Mouse (Mus musculus) adrenal gland, postnatal 4 days (tissue): ENCODE data around the gene Mn1. TPM values are rescaled to one million over a fixed set of nuclear protein-coding genes. Genes with fewer than 3 reads are reported as not detected.

Experiments
- DNase-seq, 2 experiments: peaks; one replicate each; pipeline ENCODE4 v3.0.0; 2021 to 2022; ENCODE audit warnings: low spot score in 2 of 2, mixed read lengths in 2 of 2
- total RNA-seq, 2 experiments: library from RNA; stranded (reverse); gene quantifications; 2 replicates each; pipeline ENCODE4 v1.2.3; 2021

The Mn1 gene
- total RNA-seq, 2 experiments from 2014 or later, result 9.9 to 10.7 TPM

DNA sequence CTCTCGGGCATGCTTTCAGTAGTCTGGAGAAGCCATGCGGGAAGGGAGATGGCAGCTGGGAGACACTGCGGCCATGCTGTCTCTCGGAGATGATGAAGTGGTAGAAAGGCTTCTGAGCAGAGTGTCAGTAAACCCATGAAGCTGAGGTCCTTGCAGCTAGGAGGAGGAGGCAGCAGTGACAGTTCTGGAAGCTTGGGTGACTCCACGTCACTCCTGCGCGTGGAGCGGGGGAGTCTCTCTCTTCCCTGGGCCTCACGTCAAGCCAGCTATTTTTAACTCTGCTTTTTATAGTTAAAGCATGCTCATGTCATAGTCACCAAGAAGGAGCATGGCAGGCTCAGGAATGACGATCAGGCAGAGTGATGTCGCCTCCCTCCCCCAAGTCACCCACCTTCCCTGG lies 56.3 kb downstream of the Mn1 start:
- no peak for DNase-seq

DNA sequence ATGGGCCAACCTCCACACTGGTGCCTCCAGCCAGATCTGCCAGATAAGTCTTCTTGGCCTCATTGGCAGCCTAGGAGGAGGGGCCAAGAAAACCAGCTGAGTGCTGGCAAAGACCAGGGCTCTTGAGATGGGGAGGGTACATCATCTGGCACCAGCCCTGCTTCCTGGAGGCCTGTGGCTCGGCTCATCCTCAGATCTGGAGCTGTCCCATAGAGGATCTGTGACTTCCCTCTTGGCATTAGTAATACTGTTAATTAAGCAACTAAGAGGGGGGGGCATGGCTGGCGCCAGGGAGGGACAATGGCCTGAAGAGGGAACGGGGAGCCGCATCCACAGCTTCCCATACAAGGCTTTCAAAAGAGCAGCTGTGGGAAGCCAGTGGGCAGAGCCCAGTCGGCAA lies 58.6 kb downstream of the Mn1 start:
- no peak for DNase-seq

GRCm38 (mm10) chr5:111476141-111476540 lies 59.0 kb downstream of the Mn1 start:
- no peak for DNase-seq

DNA sequence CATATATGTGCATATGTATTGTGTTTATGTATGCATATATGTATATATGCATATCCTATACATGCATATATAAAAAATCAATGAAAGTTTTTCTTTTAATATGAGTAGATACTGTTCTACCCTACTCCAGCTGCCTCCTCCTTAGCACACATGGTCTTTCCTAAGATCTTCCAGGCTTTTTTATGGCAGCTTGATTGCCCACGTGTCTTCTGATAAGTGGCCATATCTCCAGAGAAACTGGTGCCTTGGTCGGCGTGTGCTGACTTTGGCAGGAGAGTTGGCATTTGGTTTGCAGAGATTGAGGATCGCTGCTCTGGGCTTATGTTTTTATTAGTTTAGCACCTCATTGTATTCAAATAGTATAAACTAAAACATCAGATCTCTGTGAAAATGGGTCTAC lies 68.7 kb downstream of the Mn1 start:
- no peak for DNase-seq

DNA sequence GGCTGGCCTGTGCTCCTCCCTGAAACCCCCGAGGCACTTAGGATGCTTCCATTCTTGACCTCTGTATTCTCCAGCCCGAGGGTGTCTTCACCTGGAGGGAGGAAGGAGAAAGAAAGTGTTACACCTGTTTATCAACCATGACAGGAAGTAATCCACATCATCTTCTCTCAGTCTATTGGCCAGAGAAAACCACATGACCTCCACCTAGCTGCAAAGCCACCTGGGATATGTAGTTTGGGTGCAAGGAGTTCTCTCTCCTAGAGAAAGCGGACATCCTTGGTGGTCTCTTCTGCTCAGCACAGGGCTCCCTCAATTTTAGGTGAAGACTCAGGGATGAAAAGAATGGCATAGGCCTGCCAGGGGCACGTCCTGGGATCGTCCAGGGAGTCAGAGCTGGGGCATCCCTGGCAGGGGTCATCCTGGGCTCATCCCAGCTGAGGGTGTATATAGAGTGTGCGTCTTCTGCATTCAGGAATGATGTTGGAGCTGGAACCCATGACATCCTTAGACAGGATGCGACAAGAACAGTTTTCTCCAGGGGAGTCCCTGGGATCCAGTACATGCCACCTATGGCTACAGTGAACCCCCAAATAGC lies 72.0 kb downstream of the Mn1 start:
- DNase-seq, result no peak

- DNase-seq, result no peak
These were observed 73.4 kb downstream of the Mn1 start for GRCm38 (mm10) chr5:111490599-111490998.

- DNase-seq, result no peak
These were observed 74.3 kb downstream of the Mn1 start for GRCm38 (mm10) chr5:111491485-111491884.

DNA sequence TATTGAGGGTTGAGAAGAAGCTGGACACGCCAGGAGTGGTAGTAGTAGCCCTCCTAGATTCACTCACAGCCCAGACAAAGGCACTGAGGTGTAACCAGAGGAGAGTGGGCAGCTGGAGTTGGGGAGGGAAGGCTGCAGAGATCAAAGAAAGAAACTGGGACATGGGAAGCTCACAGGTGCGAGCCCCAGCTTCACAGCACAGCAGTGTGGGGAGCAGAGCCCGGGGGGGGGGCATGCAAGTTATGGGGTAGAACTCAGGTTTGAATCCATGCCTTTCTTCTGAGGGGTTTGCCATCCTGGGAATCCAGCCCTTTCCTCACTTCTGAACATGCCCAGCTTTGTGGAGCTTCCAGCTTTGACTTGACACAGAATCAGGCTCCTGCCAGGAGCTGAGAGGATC lies 82.9 kb downstream of the Mn1 start:
- no peak for DNase-seq

DNA sequence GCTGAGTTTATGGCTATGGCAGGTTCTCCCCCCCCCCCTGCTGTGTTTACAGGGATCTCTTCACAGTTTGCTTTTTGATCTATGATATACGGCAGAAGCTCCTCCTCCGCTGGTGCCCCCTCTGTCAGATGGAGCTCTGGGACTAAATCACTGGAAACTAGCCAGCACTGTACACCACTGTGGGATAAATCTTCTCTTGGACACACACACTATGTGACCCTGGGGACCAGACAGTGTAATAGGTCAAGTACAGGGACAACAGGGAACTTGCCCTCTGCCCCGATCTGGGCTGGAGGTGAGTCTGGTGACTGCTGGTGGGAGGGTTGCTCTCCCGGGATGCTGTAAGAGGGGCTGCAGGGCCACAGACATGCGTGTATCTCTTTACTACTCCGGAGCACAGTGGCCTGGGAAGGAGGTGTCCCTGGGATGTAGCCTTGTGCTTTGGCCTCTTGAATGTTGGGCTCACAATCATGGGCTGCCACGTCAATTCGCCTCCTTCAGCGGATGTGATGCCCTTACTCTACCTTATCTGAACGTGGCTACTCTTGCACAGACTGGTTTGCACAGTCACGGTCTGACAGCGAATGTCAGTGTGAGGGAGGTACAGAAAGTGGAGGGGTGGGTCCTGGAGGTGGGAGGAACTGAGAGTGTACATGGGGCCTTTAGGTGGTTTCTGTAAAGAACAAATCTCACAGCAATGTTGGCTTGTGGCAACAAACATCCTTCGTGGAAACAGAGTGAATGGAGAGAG lies 84.7 kb downstream of the Mn1 start:
- DNase-seq, result no peak

DNA sequence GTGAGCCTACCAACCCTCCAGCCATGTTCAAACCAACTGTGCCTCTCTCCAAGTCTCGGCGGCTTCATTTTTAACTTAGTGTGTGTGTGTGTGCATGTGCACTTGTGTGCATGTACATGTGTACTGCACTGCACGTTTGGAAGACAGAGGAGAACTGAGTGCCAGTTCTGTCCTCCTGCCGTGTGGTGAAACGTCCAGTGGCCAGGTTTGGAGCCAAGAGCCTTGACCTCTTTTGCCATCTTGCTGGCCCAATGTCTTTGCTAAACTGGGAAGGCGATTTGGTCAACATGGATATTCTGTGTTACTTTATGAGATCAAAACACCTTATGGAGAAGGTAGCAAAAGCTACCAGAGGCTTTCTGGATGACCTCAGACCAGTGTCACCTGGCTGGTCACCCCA lies 88.1 kb downstream of the Mn1 start:
- no peak for DNase-seq

DNA sequence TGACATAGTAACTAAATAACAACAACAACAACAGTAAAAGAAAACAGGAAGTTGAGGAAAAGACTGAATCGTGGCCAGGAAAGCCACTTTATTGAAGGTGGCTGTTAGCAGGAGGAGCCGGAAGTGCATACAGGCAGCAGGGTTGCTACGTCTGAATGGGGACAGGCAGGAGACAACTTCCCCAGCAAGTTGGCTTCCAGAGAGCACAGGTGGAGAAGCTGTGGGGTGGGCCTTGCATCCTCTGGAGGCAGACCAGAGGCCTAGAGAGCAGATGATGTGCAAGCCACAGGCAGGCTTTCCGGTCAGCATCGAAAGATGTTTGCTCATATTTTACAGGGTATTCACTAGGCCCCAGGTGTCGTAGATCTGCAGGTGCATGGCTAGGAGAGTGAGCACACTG lies 88.7 kb downstream of the Mn1 start:
- DNase-seq, result no peak

- no peak for DNase-seq
These were observed 89.2 kb downstream of the Mn1 start for GRCm38 (mm10) chr5:111506410-111506809.

Other genes with a start within 250 kb of the Mn1 start
- gene Pitpnb, start 86.6 kb upstream of the Mn1 start, total RNA-seq, result 10 to 100 TPM; 75.1 to 81.4 TPM